Mouse (Mus musculus): ENCODE results near the gene Thap3. TPM values are rescaled to one million over a fixed set of nuclear protein-coding genes. Genes with fewer than 3 reads are reported as not detected.
"Not testable (repeated sequence)": the region's sequence is repeated elsewhere in the genome, so short reads cannot be mapped to it uniquely, and the experiment has no call there.

Gene Thap3
- polyA plus RNA-seq (2015; fragmentation: Nextera tagmentation; extraction: Ambion mirVana): 32.7 and 42.7 TPM in 2 replicates

DNA sequence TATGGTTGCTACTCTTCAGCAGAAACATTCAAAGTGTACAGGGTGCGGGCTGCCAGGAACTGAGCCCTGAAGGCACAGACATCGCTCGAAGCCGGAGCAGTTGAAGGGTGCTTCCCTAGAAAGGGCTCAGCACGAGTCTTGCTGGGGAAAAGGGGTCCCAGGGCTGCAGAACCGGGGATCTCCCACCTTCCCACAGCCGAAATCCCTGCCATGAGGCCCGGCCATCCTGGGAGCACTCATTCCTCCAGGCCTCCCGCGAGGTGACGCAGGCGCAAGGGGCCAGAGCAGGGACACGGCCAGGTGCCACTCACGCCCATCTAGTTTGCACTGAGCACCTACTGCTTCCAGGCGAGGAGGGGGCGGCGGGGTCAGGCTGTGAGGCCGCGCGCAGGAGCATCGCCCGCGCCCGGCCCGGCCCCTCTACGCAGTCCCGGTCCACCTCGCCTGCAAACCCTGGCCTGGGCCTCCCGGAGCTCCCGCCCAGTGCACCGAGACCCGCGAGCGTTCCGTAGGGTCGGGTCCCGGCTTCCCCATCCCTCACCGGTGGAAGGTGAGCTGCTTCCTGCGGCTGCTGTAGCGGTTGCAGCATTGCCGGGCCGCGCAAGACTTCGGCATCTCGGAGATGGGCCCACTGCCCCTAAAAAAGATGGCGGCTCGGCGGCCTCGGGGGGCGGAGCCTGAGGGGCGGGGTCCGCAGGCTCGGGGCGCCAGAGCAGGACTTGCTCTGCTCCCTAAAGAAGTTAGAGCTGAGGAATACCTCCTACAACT is at the start of gene Thap3:
Gene Thap3, minus strand, starts transcription at position 656 of the 768 bp plus-strand sequence.
- Histone ChIP-seq H3K4me3 (replicated peaks; ENCODE audit: low read length) (peak within 1 kb of the TSS; percentile 92), H3K36me3 (ENCODE audit: control insufficient read depth, insufficient read depth) (peaks cover 14% of the 10 kb centered on the region), H3K4me2 (ENCODE audit: low read length) (peak within 1 kb of the TSS; percentile 76), H3K9ac (replicated peaks; ENCODE audit: low read depth, low read length) (peak within 1 kb of the TSS; percentile 99), H3K4me1 (replicated peaks; ENCODE audit: control insufficient read depth, insufficient read depth, low read length) (peaks cover 25% of the 10 kb centered on the region), H3K27me3 (replicated peaks; ENCODE audit: control insufficient read depth, insufficient read depth, low read length) (no peaks in the 10 kb centered on the region), H3K9me3 (ENCODE audit: control insufficient read depth, low read length) (no peaks in the 10 kb centered on the region), H3K27ac (ENCODE audit: low read length) (peak within 1 kb of the TSS; percentile 87)
- ATAC-seq: peak; percentile 87
- under 1% methylated on average over 51 of the region's 54 CpGs for WGBS

DNA sequence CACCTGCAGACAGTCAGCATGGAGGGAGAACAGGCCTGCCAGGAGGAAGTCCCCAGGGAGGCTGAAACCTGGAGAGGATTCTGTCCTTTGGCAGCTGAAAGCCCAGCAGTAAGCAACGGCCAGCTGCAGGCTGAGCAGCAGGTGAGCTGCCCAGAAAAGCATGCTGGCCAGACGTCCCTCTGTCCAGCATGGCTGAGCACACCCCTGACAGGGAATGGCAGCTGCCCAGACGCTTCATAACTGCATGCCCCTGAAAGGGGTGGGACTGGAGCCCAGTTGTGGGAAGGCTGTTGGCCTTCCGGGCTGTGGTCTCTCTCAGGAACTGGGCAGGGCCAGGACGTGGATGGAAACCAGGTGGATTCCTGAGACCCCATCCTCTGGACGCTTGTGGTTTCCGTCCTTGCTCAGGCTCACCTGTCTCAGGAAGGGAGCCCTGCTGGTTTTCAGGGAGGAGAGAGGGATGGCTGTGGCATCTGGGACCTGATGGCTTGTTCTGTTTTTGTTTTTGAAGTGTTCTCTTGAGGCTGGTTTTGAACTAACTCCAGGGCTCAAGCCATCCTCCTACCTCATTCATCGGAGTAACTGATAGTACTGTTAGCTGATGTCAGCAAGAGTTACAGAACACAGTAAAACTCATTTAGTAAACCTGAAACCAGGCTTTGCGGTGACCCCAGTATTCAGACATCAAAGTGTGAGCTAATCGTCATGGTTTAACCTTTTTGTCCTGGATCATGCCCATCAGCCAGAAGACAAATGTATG is 49.6 kb upstream of the Thap3 start, which contains the start of gene Tas1r1:
Gene Tas1r1, minus strand, starts transcription at position 344 of the 760 bp plus-strand sequence.
- Histone ChIP-seq H3K27ac (ENCODE audit: low read length) (no peak within 1 kb of the TSS), H3K9ac (replicated peaks; ENCODE audit: low read depth, low read length) (peak within 1 kb of the TSS; percentile 82), H3K27me3 (replicated peaks; ENCODE audit: control insufficient read depth, insufficient read depth, low read length) (no peaks in the 10 kb centered on the region), H3K36me3 (ENCODE audit: control insufficient read depth, insufficient read depth) (peaks cover 17% of the 10 kb centered on the region), H3K4me3 (replicated peaks; ENCODE audit: low read length) (peak within 1 kb of the TSS; percentile 93), H3K4me2 (ENCODE audit: low read length) (peak within 1 kb of the TSS; percentile 95), H3K9me3 (ENCODE audit: control insufficient read depth, low read length) (no peaks in the 10 kb centered on the region), H3K4me1 (replicated peaks; ENCODE audit: control insufficient read depth, insufficient read depth, low read length) (peaks cover 13% of the 10 kb centered on the region)
- no peak for ATAC-seq
- WGBS: 47% methylated on average over 10 of the region's 10 CpGs

DNA sequence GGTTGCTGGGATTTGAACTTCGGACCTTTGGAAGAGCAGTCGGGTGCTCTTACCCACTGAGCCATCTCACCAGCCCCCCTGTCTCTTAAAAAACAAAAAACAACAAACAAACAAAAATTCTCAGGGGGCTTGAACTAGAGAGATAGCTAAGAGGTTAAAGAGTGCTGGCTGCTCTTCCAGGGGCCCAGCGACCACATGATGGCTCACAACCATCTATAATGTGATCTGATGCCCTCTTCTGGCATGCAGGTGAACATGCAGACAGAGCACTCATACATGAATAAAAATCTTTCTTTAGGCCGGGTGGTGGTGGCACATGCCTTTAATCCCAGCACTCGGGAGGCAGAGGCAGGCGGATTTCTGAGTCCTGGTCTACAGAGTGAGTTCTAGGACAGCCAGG is 47.7 kb upstream of the Thap3 start:
- H3K27ac ChIP-seq (ENCODE audit: low read length); H3K4me3 ChIP-seq (replicated peaks; ENCODE audit: low read length); H3K27me3 ChIP-seq (replicated peaks; ENCODE audit: control insufficient read depth, insufficient read depth, low read length); H3K9me3 ChIP-seq (ENCODE audit: control insufficient read depth, low read length); H3K9ac ChIP-seq (replicated peaks; ENCODE audit: low read depth, low read length); H3K36me3 ChIP-seq (ENCODE audit: control insufficient read depth, insufficient read depth); ATAC-seq; H3K4me2 ChIP-seq (ENCODE audit: low read length): not testable (repeated sequence)
- H3K4me1 ChIP-seq (replicated peaks; ENCODE audit: control insufficient read depth, insufficient read depth, low read length): peaks cover 13% of the 10 kb centered on the region
- 92% methylated on average over 6 of the region's 6 CpGs for WGBS

DNA sequence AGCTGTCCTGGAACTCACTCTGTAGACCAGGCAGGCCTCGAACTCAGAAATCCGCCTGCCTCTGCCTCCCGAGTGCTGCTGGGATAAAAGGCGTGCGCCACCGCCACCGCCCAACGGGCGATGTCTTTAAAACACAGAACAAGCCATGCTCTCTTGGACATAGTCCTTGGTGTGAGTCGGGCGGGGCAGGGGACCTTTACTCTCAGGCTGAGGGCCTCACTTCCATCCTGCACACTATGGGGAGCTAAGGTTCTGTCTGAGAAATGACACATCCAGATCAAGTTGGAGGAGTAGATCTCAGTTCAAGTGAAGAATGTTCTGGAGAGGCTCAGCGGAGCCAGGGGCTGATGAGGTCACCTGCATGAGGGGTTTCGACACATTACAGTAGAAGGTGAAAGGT is 44.1 kb upstream of the Thap3 start:
- Histone ChIP-seq H3K27ac (ENCODE audit: low read length) (no peak overlapping the region), H3K4me1 (replicated peaks; ENCODE audit: control insufficient read depth, insufficient read depth, low read length) (peaks cover 9% of the 10 kb centered on the region), H3K36me3 (ENCODE audit: control insufficient read depth, insufficient read depth) (no peaks in the 10 kb centered on the region), H3K4me2 (ENCODE audit: low read length) (no peak overlapping the region), H3K9ac (replicated peaks; ENCODE audit: low read depth, low read length) (no peak overlapping the region), H3K9me3 (ENCODE audit: control insufficient read depth, low read length) (no peaks in the 10 kb centered on the region), H3K27me3 (replicated peaks; ENCODE audit: control insufficient read depth, insufficient read depth, low read length) (no peaks in the 10 kb centered on the region), H3K4me3 (replicated peaks; ENCODE audit: low read length) (no peak overlapping the region)
- 92% methylated on average over 13 of the region's 13 CpGs for WGBS
- ATAC-seq: no peak

DNA sequence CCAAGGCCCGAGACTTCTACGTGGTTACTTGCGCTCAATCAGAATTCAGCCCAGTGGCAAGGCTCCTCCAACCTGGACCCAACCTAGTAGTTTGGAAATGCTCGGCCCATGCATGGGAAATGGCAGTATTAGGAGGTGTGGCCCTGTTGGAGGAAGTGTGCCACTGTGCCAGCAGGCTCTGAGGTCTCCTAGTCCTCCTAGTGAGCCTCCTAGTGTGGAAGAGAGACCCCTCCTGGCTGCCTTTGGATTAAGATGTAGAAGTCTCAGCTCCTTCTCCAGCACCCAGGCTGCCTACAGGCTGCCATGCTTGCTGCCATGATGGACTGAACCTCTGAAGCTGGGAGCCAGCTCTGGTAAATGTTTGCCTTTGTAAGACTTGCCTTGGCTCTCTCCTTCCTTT is 41.2 kb upstream of the Thap3 start:
- 61% methylated on average over 4 of the region's 4 CpGs for WGBS
- Histone ChIP-seq H3K27me3 (replicated peaks; ENCODE audit: control insufficient read depth, insufficient read depth, low read length) (no peaks in the 10 kb centered on the region), H3K36me3 (ENCODE audit: control insufficient read depth, insufficient read depth) (no peaks in the 10 kb centered on the region), H3K9me3 (ENCODE audit: control insufficient read depth, low read length) (no peaks in the 10 kb centered on the region), H3K4me1 (replicated peaks; ENCODE audit: control insufficient read depth, insufficient read depth, low read length) (peaks cover 30% of the 10 kb centered on the region), H3K4me3 (replicated peaks; ENCODE audit: low read length) (no peak overlapping the region), H3K4me2 (ENCODE audit: low read length) (no peak overlapping the region), H3K9ac (replicated peaks; ENCODE audit: low read depth, low read length) (no peak overlapping the region), H3K27ac (ENCODE audit: low read length) (no peak overlapping the region)
- no peak for ATAC-seq

DNA sequence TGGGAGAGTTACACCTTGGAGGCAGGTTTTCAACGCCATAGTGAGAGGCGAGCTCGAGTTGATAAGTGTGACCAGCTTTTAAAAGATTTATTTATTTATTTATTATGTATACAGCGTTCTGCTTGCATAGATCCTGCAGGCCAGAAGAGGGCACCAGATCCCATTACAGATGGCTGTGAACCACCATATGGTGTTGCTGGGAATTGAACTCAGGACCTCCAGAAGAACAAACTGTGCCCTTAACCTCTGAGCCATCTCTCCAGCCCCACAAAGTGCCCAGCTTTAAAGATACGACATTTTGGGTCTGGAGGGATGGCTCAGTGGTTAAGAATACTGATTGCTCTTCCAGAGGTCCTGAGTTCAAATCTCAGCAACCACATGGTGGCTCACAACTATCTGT is 40.3 kb upstream of the Thap3 start:
- ATAC-seq: no peak
- no peak overlapping the region for H3K4me3 ChIP-seq (replicated peaks; ENCODE audit: low read length)
- no peak overlapping the region for H3K9ac ChIP-seq (replicated peaks; ENCODE audit: low read depth, low read length)
- 43% methylated on average over 5 of the region's 5 CpGs for WGBS
- no peaks in the 10 kb centered on the region for H3K36me3 ChIP-seq (ENCODE audit: control insufficient read depth, insufficient read depth)
- no peaks in the 10 kb centered on the region for H3K27me3 ChIP-seq (replicated peaks; ENCODE audit: control insufficient read depth, insufficient read depth, low read length)
- H3K9me3 ChIP-seq (ENCODE audit: control insufficient read depth, low read length): no peaks in the 10 kb centered on the region
- no peak overlapping the region for H3K4me2 ChIP-seq (ENCODE audit: low read length)
- no peak overlapping the region for H3K27ac ChIP-seq (ENCODE audit: low read length)
- H3K4me1 ChIP-seq (replicated peaks; ENCODE audit: control insufficient read depth, insufficient read depth, low read length): peaks cover 35% of the 10 kb centered on the region

DNA sequence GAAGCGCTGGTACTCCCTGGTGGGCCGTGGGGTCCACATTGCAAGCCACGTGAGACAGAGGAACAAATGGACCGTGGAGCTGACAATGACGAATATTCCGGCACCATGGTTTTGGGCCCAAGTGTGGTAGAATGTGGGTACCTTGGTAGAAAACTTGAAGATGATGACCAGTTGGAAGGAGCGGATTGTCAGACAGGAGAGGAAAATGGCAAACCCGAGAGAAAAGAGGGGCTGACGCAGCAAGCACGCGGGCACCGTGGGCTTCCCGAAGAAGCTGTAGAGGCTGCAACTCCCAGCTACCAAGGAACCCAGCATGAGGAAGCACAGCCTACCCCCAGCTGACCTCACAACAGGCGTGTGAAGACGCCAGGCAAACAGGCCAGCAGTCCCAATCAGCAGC is 39.7 kb upstream of the Thap3 start:
- Histone ChIP-seq H3K9me3 (ENCODE audit: control insufficient read depth, low read length) (no peaks in the 10 kb centered on the region), H3K4me1 (replicated peaks; ENCODE audit: control insufficient read depth, insufficient read depth, low read length) (peaks cover 37% of the 10 kb centered on the region), H3K4me3 (replicated peaks; ENCODE audit: low read length) (peak overlapping the region; percentile 78), H3K27ac (ENCODE audit: low read length) (no peak overlapping the region), H3K9ac (replicated peaks; ENCODE audit: low read depth, low read length) (peak overlapping the region; percentile 64), H3K27me3 (replicated peaks; ENCODE audit: control insufficient read depth, insufficient read depth, low read length) (no peaks in the 10 kb centered on the region), H3K36me3 (ENCODE audit: control insufficient read depth, insufficient read depth) (no peaks in the 10 kb centered on the region), H3K4me2 (ENCODE audit: low read length) (peak overlapping the region; percentile 79)
- no peak for ATAC-seq
- WGBS: 66% methylated on average over 15 of the region's 15 CpGs

DNA sequence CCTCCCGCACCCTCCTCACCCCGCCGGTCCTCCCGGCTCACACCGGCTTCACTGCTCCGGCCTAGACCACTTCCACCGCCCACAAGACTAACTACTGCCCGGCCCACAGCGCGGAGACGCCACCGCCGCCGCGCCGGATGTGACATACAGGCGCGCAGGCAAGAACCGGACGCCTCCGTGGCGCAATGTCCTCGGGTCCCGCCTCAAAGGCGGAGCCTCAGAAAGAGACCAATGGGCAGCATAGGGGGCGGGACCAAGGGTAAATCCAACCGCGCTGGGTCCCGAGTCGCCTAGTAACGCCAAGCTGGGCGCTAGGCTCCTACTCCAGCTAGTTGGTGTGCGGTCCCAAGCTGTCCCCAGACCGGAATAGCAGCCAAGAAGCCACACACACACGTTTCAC is 38.7 kb upstream of the Thap3 start, which contains the start of gene Zbtb48:
Gene Zbtb48, minus strand, starts transcription at position 148 of the 400 bp plus-strand sequence.
- Histone ChIP-seq H3K27me3 (replicated peaks; ENCODE audit: control insufficient read depth, insufficient read depth, low read length) (no peaks in the 10 kb centered on the region), H3K36me3 (ENCODE audit: control insufficient read depth, insufficient read depth) (no peaks in the 10 kb centered on the region), H3K9me3 (ENCODE audit: control insufficient read depth, low read length) (no peaks in the 10 kb centered on the region), H3K4me3 (replicated peaks; ENCODE audit: low read length) (peak within 1 kb of the TSS; percentile 78), H3K4me1 (replicated peaks; ENCODE audit: control insufficient read depth, insufficient read depth, low read length) (peaks cover 39% of the 10 kb centered on the region), H3K27ac (ENCODE audit: low read length) (peak within 1 kb of the TSS; percentile 54; the same call in 1 of the 2 replicates), H3K9ac (replicated peaks; ENCODE audit: low read depth, low read length) (peak within 1 kb of the TSS; percentile 74), H3K4me2 (ENCODE audit: low read length) (peak within 1 kb of the TSS; percentile 91)
- ATAC-seq: peak; percentile 100
- WGBS: 0% methylated on average over 33 of the region's 35 CpGs

DNA sequence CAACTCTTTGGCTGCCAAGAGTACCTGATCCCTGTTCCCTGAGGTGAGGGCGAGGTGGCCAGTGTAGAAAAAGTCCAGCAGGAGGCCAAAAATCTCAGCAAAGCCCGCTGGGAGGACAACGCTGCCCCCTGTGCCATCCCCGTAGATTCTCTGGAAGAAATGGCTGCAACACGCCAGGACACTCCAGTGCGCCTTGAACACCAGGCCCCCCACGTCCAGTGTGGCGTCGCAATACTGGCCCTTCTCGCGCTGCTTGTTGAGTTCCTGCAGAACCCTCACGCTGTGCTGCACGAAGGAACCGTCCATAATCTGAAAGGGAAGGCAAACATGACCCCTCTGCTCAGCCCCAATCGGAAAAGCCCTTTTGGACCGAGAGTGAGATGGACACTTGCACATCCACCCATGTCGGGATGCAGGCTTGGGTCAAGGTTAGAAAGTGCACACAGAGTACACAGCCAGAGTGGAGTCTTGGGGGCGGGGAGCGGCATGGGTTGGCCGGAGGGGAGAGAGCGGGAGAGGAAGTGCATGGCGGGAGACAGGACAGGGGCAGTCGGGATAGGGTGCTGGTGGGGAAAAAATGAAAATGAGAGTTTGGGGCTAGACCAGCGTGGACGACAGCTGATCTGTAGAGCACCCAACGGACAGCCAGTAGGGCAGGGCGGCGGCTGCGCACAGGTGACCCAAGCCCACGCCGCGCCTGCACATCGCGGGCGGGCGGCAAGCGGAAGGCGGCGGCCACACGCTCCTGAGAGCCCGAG is 38.1 kb upstream of the Thap3 start:
- H3K27ac ChIP-seq (ENCODE audit: low read length): peak overlapping the region; percentile 54; the same call in 1 of the 2 replicates
- H3K36me3 ChIP-seq (ENCODE audit: control insufficient read depth, insufficient read depth): no peaks in the 10 kb centered on the region
- peaks cover 39% of the 10 kb centered on the region for H3K4me1 ChIP-seq (replicated peaks; ENCODE audit: control insufficient read depth, insufficient read depth, low read length)
- H3K4me2 ChIP-seq (ENCODE audit: low read length): peak overlapping the region; percentile 91
- ATAC-seq: no peak; the same call in none of the 2 replicates
- peak overlapping the region; percentile 78 for H3K4me3 ChIP-seq (replicated peaks; ENCODE audit: low read length)
- no peaks in the 10 kb centered on the region for H3K9me3 ChIP-seq (ENCODE audit: control insufficient read depth, low read length)
- 1% methylated on average over 39 of the region's 41 CpGs for WGBS
- H3K27me3 ChIP-seq (replicated peaks; ENCODE audit: control insufficient read depth, insufficient read depth, low read length): no peaks in the 10 kb centered on the region
- peak overlapping the region; percentile 74 for H3K9ac ChIP-seq (replicated peaks; ENCODE audit: low read depth, low read length)
